Comparison of ENCODE assay signal across 28 mouse cellular contexts in genomic region chr17:73971291-73971690, GRCm38 (mm10). TPM values are rescaled to one million over a fixed set of nuclear protein-coding genes. Genes with fewer than 3 reads are reported as not detected.
A peak's percentile ranks its signal among the peaks of the same experiment; 100 is the strongest.
DNase-seq lines count a peak whose midpoint lies in the region; TF ChIP-seq lines count a peak whose summit lies in the region.
"Had no signal": no experiment of that assay in that cellular context is flagged by ENCODE, and none has a peak within 500 bp of the region (broad histone marks: within the 10 kb centered on the region; RNA-seq: fewer than 3 reads in every experiment).

No protein-coding gene starts in this region.

- H3K27ac ChIP-seq in brown adipose tissue, adult 24 weeks (replicated peaks; ENCODE audit: low read depth, low read length): peak overlapping the region; percentile 90
- H3K27ac ChIP-seq in small intestine, adult 2 months (ENCODE audit: insufficient read depth, low read depth, low read length): 0 out of 2 replicates have a peak overlapping the region, but pooled peaks have one; percentile 11
- H3K27ac ChIP-seq: forebrain, embryonic 12.5 days; hindbrain, embryonic 10.5 days; limb, embryonic 10.5 days; limb, embryonic 15.5 days; liver, embryonic 14.5 days; neural tube, embryonic 12.5 days had no signal

- TF ChIP-seq CTCF in small intestine, adult 2 months (IDR thresholded peaks at IDR 0.05; ENCODE audit: extremely low read depth, insufficient read length, insufficient replicate concordance, low read depth, low read length): no peak

- peak; percentile 88 for DNase-seq in heart, adult 11 months
- no peak for DNase-seq in heart, adult 8-10 months (ENCODE audit: low spot score)
- peak; percentile 28 for DNase-seq in 3T3-L1 (ENCODE audit: low read depth, low spot score)
- DNase-seq in c-Kit-positive CD71-positive TER-119-positive erythroid progenitor cells, embryonic 14.5 days (ENCODE audit: low spot score): no peak
- DNase-seq in testis, postnatal 10 days (ENCODE audit: low spot score): no peak
- DNase-seq: adrenal gland, adult 8-10 months; B cell, adult 2 months; cerebellum, adult 18-20 months; cerebellum, postnatal 10 days; forebrain, postnatal 0 days; gastrocnemius, postnatal 25 days; heart, adult 18-20 months; heart, postnatal 10 days; kidney, adult 18-20 months; layer of hippocampus, adult 9-11 months; lung, embryonic 14.5 days; right cerebral cortex, postnatal 14 days; thymus, postnatal 4 days had no signal

- peaks cover 28% of the 10 kb centered on the region for H3K4me1 ChIP-seq in brown adipose tissue, adult 24 weeks (ENCODE audit: control insufficient read depth, insufficient read depth, insufficient read length, low read length)
- H3K4me1 ChIP-seq in small intestine, adult 2 months (ENCODE audit: control insufficient read depth, insufficient read depth, insufficient read length, low read length): peaks cover 2% of the 10 kb centered on the region; the same call in 1 of the 2 replicates
- H3K4me1 ChIP-seq: forebrain, embryonic 12.5 days; hindbrain, embryonic 10.5 days; limb, embryonic 15.5 days; neural tube, embryonic 12.5 days had no signal

- no peaks in the 10 kb centered on the region for H3K27me3 ChIP-seq in small intestine, adult 2 months (ENCODE audit: control insufficient read depth, insufficient read depth, low read length)
- H3K27me3 ChIP-seq: CH12.LX; forebrain, embryonic 12.5 days; heart, embryonic 13.5 days; limb, embryonic 15.5 days; neural tube, embryonic 12.5 days had no signal

- no peak for TF ChIP-seq POLR2A in small intestine, adult 2 months (IDR thresholded peaks at IDR 0.05; ENCODE audit: low read depth, low read length)

- H3K4me3 ChIP-seq in brown adipose tissue, adult 24 weeks (ENCODE audit: insufficient read depth, low read depth, low read length): no peak overlapping the region
- H3K4me3 ChIP-seq in small intestine, adult 2 months (ENCODE audit: low read depth, low read length): no peak overlapping the region
- H3K4me3 ChIP-seq: forebrain, embryonic 12.5 days; heart, embryonic 13.5 days; hindbrain, embryonic 10.5 days; limb, embryonic 10.5 days; limb, embryonic 15.5 days; neural tube, embryonic 12.5 days had no signal

- 62% methylated on average over 4 of the region's 4 CpGs for WGBS in small intestine, adult 2 months

- no peaks in the 10 kb centered on the region for H3K36me3 ChIP-seq in small intestine, adult 2 months (ENCODE audit: control insufficient read depth, insufficient read depth, low read length)
- H3K36me3 ChIP-seq: forebrain, embryonic 12.5 days; heart, embryonic 13.5 days; hindbrain, embryonic 10.5 days; limb, embryonic 10.5 days; limb, embryonic 15.5 days; neural tube, embryonic 12.5 days had no signal

RNA-seq across cellular contexts. Expression of gene Xdh, which starts 21.3 kb away (rescaled TPM):
- 100 to 1,000 TPM; 121 to 178 (median 130) TPM for total RNA-seq in heart, adult 8-10 months (2022)
- 46.7 and 49.3 TPM in 2 replicates for polyA plus RNA-seq in brown adipose tissue, adult 24 weeks (2012; ENCODE audit: insufficient read depth, insufficient read length, missing spikeins)
- 185 and 248 TPM in 2 replicates for polyA plus RNA-seq in small intestine, adult 2 months (2012; rRNA removed)

Comparison
In these comparisons a context has a peak if more than half of its experiments do, and no peak if none do; other contexts are left out.
1. DNase-seq: peak in heart, adult 11 months (single experiment) and 3T3-L1 (single experiment); none in heart, adult 8-10 months (single experiment), c-Kit-positive CD71-positive TER-119-positive erythroid progenitor cells, embryonic 14.5 days (single experiment) and testis, postnatal 10 days (single experiment).